Mouse (Mus musculus) bone marrow, adult 2 months (tissue): ENCODE results near the gene Pdzrn4.

Source experiments
- CTCF ChIP-seq: fragments of 200-500 bp; IDR thresholded peaks from 2 replicates; pipeline ENCODE4 v1.5.1; 2011; ENCODE audit warnings: low read length, control low read depth; ENCODE audit not compliant: control insufficient read depth, insufficient read depth
- POLR2A ChIP-seq: fragments of 200-500 bp; IDR thresholded peaks from 2 replicates; pipeline ENCODE4 v1.6.1; 2011; ENCODE audit warnings: low read depth, mild to moderate bottlenecking, control low read depth, low read length, borderline replicate concordance; ENCODE audit not compliant: control insufficient read depth

DNA sequence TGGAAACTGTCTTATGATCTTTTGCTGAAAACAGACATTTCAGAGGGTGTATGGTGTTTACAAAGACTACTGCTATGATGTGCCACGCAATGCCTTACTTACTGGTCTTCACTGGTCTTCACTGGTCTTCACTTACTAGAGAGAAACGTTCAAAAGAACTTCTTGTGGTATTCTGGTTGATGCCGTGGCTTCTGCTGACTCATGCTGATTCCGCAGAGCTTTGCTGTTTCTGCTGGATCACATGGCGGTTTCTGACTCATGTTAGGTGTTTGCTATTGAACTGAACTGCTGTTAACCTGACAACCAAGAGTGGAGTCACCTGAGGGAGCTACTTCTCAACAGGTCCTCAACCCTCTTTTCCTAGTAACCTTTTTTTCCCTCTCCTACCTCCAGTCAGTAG is 1.9 kb upstream of the Pdzrn4 start:
- no peak for TF ChIP-seq CTCF
- TF ChIP-seq POLR2A = no peak
